Mouse (Mus musculus) hindbrain, embryonic 12.5 days (tissue): ENCODE data around the gene Kin. TPM values are rescaled to one million over a fixed set of nuclear protein-coding genes. Genes with fewer than 3 reads are reported as not detected.

Source experiments
- ATAC-seq: fragments of 200-750 bp; cut with Nextera tagmentation; 2 replicates; pipeline ENCODE4 v1.8.0; 2017; ENCODE audit warnings: moderate TSS enrichment; ENCODE audit not compliant: low FRiP score
- H3K27ac ChIP-seq: fragments of 300-500 bp; sonication (generic); 2 replicates; pipeline ENCODE4 v1.5.1; 2016; ENCODE audit warnings: mild to moderate bottlenecking
- H3K27me3 ChIP-seq: fragments of 300-500 bp; sonication (generic); 2 replicates; pipeline ENCODE4 v1.6.1; 2016; ENCODE audit warnings: mild to moderate bottlenecking
- H3K36me3 ChIP-seq: fragments of 300-500 bp; sonication (generic); 2 replicates; pipeline ENCODE4 v1.6.1; 2016; ENCODE audit warnings: mild to moderate bottlenecking
- H3K4me1 ChIP-seq: fragments of 300-500 bp; sonication (generic); 2 replicates; pipeline ENCODE4 v1.6.1; 2016
- H3K4me2 ChIP-seq: fragments of 300-500 bp; sonication (generic); replicated peaks from 2 replicates; pipeline ENCODE4 v1.6.1; 2016; ENCODE audit warnings: mild to moderate bottlenecking
- H3K4me3 ChIP-seq: fragments of 300-500 bp; sonication (generic); 2 replicates; pipeline ENCODE4 v1.5.1; 2016; ENCODE audit warnings: mild to moderate bottlenecking
- H3K9ac ChIP-seq: fragments of 300-500 bp; sonication (generic); 2 replicates; pipeline ENCODE4 v1.6.1; 2016; ENCODE audit warnings: mild to moderate bottlenecking, moderate library complexity
- H3K9me3 ChIP-seq: fragments of 300-500 bp; sonication (generic); replicated peaks from 2 replicates; pipeline ENCODE4 v1.6.1; 2016; ENCODE audit warnings: mild to moderate bottlenecking
- WGBS: fragments of 180-500 bp; shearing (Covaris S2); methylation state at CpG from one replicate; pipeline ENCODE4 v1.1.7; 2016; 5-methylcytosine and 5-hydroxymethylcytosine counted together
- polyA plus RNA-seq: library from polyadenylated mRNA; unstranded; fragments of >200 nt; fragmentation: Nextera tagmentation; extraction: Ambion mirVana; gene quantifications from 2 replicates; pipeline ENCODE4 v1.2.1, GENCODE M21; 2016

Gene Kin
- polyA plus RNA-seq, 1 experiment from 2014 or later, result 39.4 TPM

- Histone ChIP-seq H3K27me3 (no peaks in the 10 kb centered on the region), H3K36me3 (no peaks in the 10 kb centered on the region), H3K4me2 (no peak overlapping the region), H3K4me1 (no peaks in the 10 kb centered on the region), H3K4me3 (no peak overlapping the region), H3K9me3 (no peaks in the 10 kb centered on the region), H3K27ac (no peak overlapping the region), H3K9ac (no peak overlapping the region)
- ATAC-seq, result no peak
- 67% methylated on average over 3 of the region's 3 CpGs for WGBS
Measured at GRCm38 (mm10) chr2:10121826-10122225, 41.4 kb downstream of the Kin start.

- Histone ChIP-seq H3K9ac (no peak overlapping the region), H3K4me1 (no peaks in the 10 kb centered on the region), H3K27me3 (no peaks in the 10 kb centered on the region), H3K27ac (no peak overlapping the region), H3K4me3 (no peak overlapping the region), H3K9me3 (no peaks in the 10 kb centered on the region), H3K36me3 (no peaks in the 10 kb centered on the region), H3K4me2 (no peak overlapping the region)
- ATAC-seq, result no peak
- 92% methylated on average over 4 of the region's 4 CpGs for WGBS
Measured at GRCm38 (mm10) chr2:10126122-10126521, 45.7 kb downstream of the Kin start.

GRCm38 (mm10) chr2:10127471-10127870, 47.1 kb downstream of the Kin start:
- no peak overlapping the region for H3K27ac ChIP-seq
- H3K9ac ChIP-seq, result no peak overlapping the region
- no peak overlapping the region for H3K4me3 ChIP-seq
- no peaks in the 10 kb centered on the region for H3K4me1 ChIP-seq
- H3K9me3 ChIP-seq, result no peaks in the 10 kb centered on the region
- no peaks in the 10 kb centered on the region for H3K27me3 ChIP-seq
- no peak overlapping the region for H3K4me2 ChIP-seq
- no peak for ATAC-seq
- no peaks in the 10 kb centered on the region for H3K36me3 ChIP-seq
- WGBS, result 93% methylated on average over 5 of the region's 5 CpGs

GRCm38 (mm10) chr2:10128571-10128970, 48.2 kb downstream of the Kin start:
- Histone ChIP-seq H3K4me2 (no peak overlapping the region), H3K4me3 (no peak overlapping the region), H3K27me3 (no peaks in the 10 kb centered on the region), H3K4me1 (no peaks in the 10 kb centered on the region), H3K9ac (no peak overlapping the region), H3K36me3 (no peaks in the 10 kb centered on the region), H3K9me3 (no peaks in the 10 kb centered on the region), H3K27ac (no peak overlapping the region)
- 83% methylated on average over 4 of the region's 4 CpGs for WGBS
- ATAC-seq, result no peak

- Histone ChIP-seq H3K36me3 (no peaks in the 10 kb centered on the region), H3K4me1 (no peaks in the 10 kb centered on the region), H3K4me3 (no peak overlapping the region), H3K4me2 (no peak overlapping the region), H3K9ac (no peak overlapping the region), H3K27me3 (no peaks in the 10 kb centered on the region), H3K27ac (no peak overlapping the region), H3K9me3 (no peaks in the 10 kb centered on the region)
- WGBS, result 73% methylated on average over 8 of the region's 8 CpGs
- no peak for ATAC-seq
Measured at GRCm38 (mm10) chr2:10130341-10130990, 50.1 kb downstream of the Kin start.

GRCm38 (mm10) chr2:10131296-10131695, 50.9 kb downstream of the Kin start, which contains the start of gene Itih2:
Itih2 (minus strand) TSS chr2:10131396.
- Histone ChIP-seq H3K9me3 (no peaks in the 10 kb centered on the region), H3K36me3 (no peaks in the 10 kb centered on the region), H3K4me1 (no peaks in the 10 kb centered on the region), H3K27me3 (no peaks in the 10 kb centered on the region), H3K9ac (no peak within 1 kb of the TSS), H3K4me2 (no peak within 1 kb of the TSS), H3K4me3 (no peak within 1 kb of the TSS), H3K27ac (no peak within 1 kb of the TSS)
- WGBS, result 98% methylated on average over 4 of the region's 4 CpGs
- no peak for ATAC-seq

- no peak for ATAC-seq
- no peak overlapping the region for H3K4me3 ChIP-seq
- H3K27me3 ChIP-seq, result no peaks in the 10 kb centered on the region
- no peaks in the 10 kb centered on the region for H3K36me3 ChIP-seq
- H3K9me3 ChIP-seq, result no peaks in the 10 kb centered on the region
- H3K9ac ChIP-seq, result no peak overlapping the region
- no peak overlapping the region for H3K4me2 ChIP-seq
- 89% methylated on average over 1 of the region's 1 CpGs for WGBS
- H3K27ac ChIP-seq, result no peak overlapping the region
- H3K4me1 ChIP-seq, result no peaks in the 10 kb centered on the region
Measured at GRCm38 (mm10) chr2:10132128-10132527, 51.7 kb downstream of the Kin start.

GRCm38 (mm10) chr2:10133941-10134340, 53.5 kb downstream of the Kin start:
- no peaks in the 10 kb centered on the region for H3K9me3 ChIP-seq
- 61% methylated on average over 6 of the region's 6 CpGs for WGBS
- H3K4me2 ChIP-seq, result no peak overlapping the region
- H3K4me1 ChIP-seq, result no peaks in the 10 kb centered on the region
- no peak overlapping the region for H3K4me3 ChIP-seq
- ATAC-seq, result no peak
- no peaks in the 10 kb centered on the region for H3K36me3 ChIP-seq
- no peaks in the 10 kb centered on the region for H3K27me3 ChIP-seq
- H3K9ac ChIP-seq, result no peak overlapping the region
- H3K27ac ChIP-seq, result no peak overlapping the region

GRCm38 (mm10) chr2:10137320-10137719, 56.9 kb downstream of the Kin start:
- H3K36me3 ChIP-seq, result no peaks in the 10 kb centered on the region
- H3K9me3 ChIP-seq, result no peaks in the 10 kb centered on the region
- no peak overlapping the region for H3K4me2 ChIP-seq
- no peak overlapping the region for H3K4me3 ChIP-seq
- no peak overlapping the region for H3K9ac ChIP-seq
- no peak for ATAC-seq
- WGBS, result 72% methylated on average over 2 of the region's 2 CpGs
- H3K27me3 ChIP-seq, result no peaks in the 10 kb centered on the region
- no peak overlapping the region for H3K27ac ChIP-seq
- no peaks in the 10 kb centered on the region for H3K4me1 ChIP-seq

GRCm38 (mm10) chr2:10140456-10140855, 60.1 kb downstream of the Kin start:
- no peak for ATAC-seq
- Histone ChIP-seq H3K9me3 (no peaks in the 10 kb centered on the region), H3K27ac (no peak overlapping the region), H3K4me2 (no peak overlapping the region), H3K4me1 (no peaks in the 10 kb centered on the region), H3K27me3 (no peaks in the 10 kb centered on the region), H3K36me3 (no peaks in the 10 kb centered on the region), H3K4me3 (no peak overlapping the region), H3K9ac (no peak overlapping the region)
- 76% methylated on average over 5 of the region's 5 CpGs for WGBS

Other genes starting within 250 kb of the Kin start
- 1.1 and 2.9 TPM in 2 replicates for gene 4930412O13Rik, start 199.3 kb upstream of the Kin start, polyA plus RNA-seq
- gene 9230102O04Rik, start 191.1 kb upstream of the Kin start, polyA plus RNA-seq, result 3.5 and 3.8 TPM in 2 replicates
- gene Gata3, start 190.6 kb upstream of the Kin start, polyA plus RNA-seq, result 48.4 and 63.4 TPM in 2 replicates
- 17.3 and 17.6 TPM in 2 replicates for gene Taf3, start 32.0 kb upstream of the Kin start, polyA plus RNA-seq
- gene Atp5c1, start 83 bp upstream of the Kin start, polyA plus RNA-seq, result 467 and 468 TPM in 2 replicates
- gene Itih2, start 50.8 kb downstream of the Kin start, polyA plus RNA-seq, result 0.76 and 0.93 TPM in 2 replicates
- gene Itih5, start 73.0 kb downstream of the Kin start, polyA plus RNA-seq, result 6.0 and 7.7 TPM in 2 replicates